Mouse (Mus musculus) thymus, postnatal 0 days (tissue): ENCODE measurements around the gene Ubxn2a. TPM values are rescaled to one million over a fixed set of nuclear protein-coding genes. Genes with fewer than 3 reads are reported as not detected.

Source experiments
- DNase-seq: peaks from one replicate; pipeline ENCODE4 v3.0.0-alpha.2; 2015; ENCODE audit warnings: low spot score
- polyA plus RNA-seq: library from polyadenylated mRNA; unstranded; fragments of >200 nt; fragmentation: Nextera tagmentation; extraction: Ambion mirVana; gene quantifications from 2 replicates; pipeline ENCODE4 v1.2.1, GENCODE M21; 2015

The Ubxn2a gene
- polyA plus RNA-seq, 1 experiment from 2014 or later = 27.7 TPM

DNA sequence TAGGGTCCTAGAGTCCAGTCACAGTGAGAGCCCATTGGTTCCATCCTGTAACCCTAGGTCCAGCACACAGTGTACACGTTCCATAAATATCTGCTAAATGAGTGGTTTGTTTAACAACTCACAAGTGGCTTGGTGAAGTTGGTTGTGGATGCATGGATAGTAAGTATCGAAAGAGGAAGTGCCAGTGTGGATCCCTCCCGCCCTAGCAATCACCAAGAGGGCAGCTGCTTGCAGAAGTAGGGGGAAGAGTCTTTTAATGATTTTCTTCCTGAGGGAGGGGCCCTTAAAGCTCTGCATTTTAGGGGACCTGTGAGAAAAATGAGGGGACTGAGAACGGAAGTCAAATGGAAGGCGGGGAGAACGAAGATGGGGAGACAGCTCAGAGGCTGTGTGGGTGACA lies 67.5 kb downstream of the Ubxn2a start:
- no peak for DNase-seq

DNA sequence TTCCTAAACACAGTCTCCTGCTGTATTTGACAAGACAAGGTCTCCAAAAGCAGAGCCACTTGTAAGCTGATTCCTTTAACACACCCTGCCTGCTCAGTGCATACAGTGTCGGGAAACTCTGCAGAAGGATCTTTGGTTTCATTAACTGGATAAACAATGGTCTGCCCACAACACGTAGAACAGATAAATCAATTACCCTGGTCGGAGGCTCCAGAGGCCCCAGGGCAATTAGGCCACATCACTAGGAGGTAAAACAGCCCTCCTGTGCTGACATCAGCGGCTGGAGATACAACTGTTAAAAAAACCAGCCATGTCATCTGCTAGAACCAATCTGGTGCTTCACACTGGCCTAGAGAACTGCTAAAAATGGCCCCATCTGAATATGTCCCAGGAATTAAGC lies 70.5 kb downstream of the Ubxn2a start:
- no peak for DNase-seq

Other genes with a start within 250 kb of the Ubxn2a start
- gene Fam228a, start 169.3 kb downstream of the Ubxn2a start, polyA plus RNA-seq = 0.12 and 0.20 TPM in 2 replicates
- 2.0 and 2.2 TPM in 2 replicates for gene Pfn4, start 138.7 kb downstream of the Ubxn2a start, polyA plus RNA-seq
- gene Fam228b, start 138.4 kb downstream of the Ubxn2a start, polyA plus RNA-seq = 2.4 and 3.6 TPM in 2 replicates
- 572 and 588 TPM in 2 replicates for gene Sf3b6, start 90.2 kb downstream of the Ubxn2a start, polyA plus RNA-seq
- 1.6 and 3.1 TPM in 2 replicates for gene Fkbp1b, start 66.1 kb downstream of the Ubxn2a start, polyA plus RNA-seq
- gene Wdcp, start 64.4 kb downstream of the Ubxn2a start, polyA plus RNA-seq = 22.5 and 23.1 TPM in 2 replicates
- 0.16 and 0.32 TPM in 2 replicates for gene Mfsd2b, start 33.3 kb downstream of the Ubxn2a start, polyA plus RNA-seq
- 12.1 and 17.0 TPM in 2 replicates for gene Atad2b, start 9.6 kb upstream of the Ubxn2a start, polyA plus RNA-seq